Mouse (Mus musculus) limb, embryonic 11.5 days (tissue): Measurements from ENCODE around the gene Apln. TPM values are rescaled to one million over a fixed set of nuclear protein-coding genes. Genes with fewer than 3 reads are reported as not detected.

Experiments used
- ATAC-seq: fragments of 200-750 bp; cut with Nextera tagmentation; 2 replicates; pipeline ENCODE4 v1.8.0; 2017; ENCODE audit warnings: low read depth; ENCODE audit not compliant: insufficient number of reproducible peaks, low FRiP score, low TSS enrichment
- DNase-seq: peaks from one replicate; pipeline ENCODE4 v3.0.0-alpha.2; 2015; ENCODE audit warnings: low spot score
- H3K27ac ChIP-seq: fragments of 300-500 bp; sonication (generic); replicated peaks from 2 replicates; pipeline ENCODE4 v1.5.1; 2014; ENCODE audit warnings: low read depth, mild to moderate bottlenecking, low read length
- H3K27me3 ChIP-seq: fragments of 300-500 bp; sonication (generic); 2 replicates; pipeline ENCODE4 v1.6.1; 2014; ENCODE audit warnings: mild to moderate bottlenecking, low read length, mixed read lengths; ENCODE audit not compliant: control insufficient read depth, insufficient read depth
- H3K36me3 ChIP-seq: fragments of 300-500 bp; sonication (generic); 2 replicates; pipeline ENCODE4 v1.6.1; 2014; ENCODE audit warnings: mild to moderate bottlenecking, low read length, moderate library complexity, mixed read lengths; ENCODE audit not compliant: control insufficient read depth, insufficient read depth
- H3K4me1 ChIP-seq: fragments of 300-500 bp; sonication (generic); 2 replicates; pipeline ENCODE4 v1.6.1; 2014; ENCODE audit warnings: low read length, mixed read lengths; ENCODE audit not compliant: control insufficient read depth, insufficient read depth
- H3K4me2 ChIP-seq: fragments of 300-500 bp; sonication (generic); 2 replicates; pipeline ENCODE4 v1.6.1; 2014; ENCODE audit warnings: low read depth, mild to moderate bottlenecking, moderate library complexity; ENCODE audit not compliant: severe bottlenecking
- H3K4me3 ChIP-seq: fragments of 300-500 bp; sonication (generic); 2 replicates; pipeline ENCODE4 v1.5.1; 2014; ENCODE audit warnings: low read depth, low read length
- H3K9ac ChIP-seq: fragments of 300-500 bp; sonication (generic); 2 replicates; pipeline ENCODE4 v1.6.1; 2014; ENCODE audit warnings: mild to moderate bottlenecking, low read length
- H3K9me3 ChIP-seq: fragments of 300-500 bp; sonication (generic); 2 replicates; pipeline ENCODE4 v1.6.1; 2016; ENCODE audit warnings: low read length; ENCODE audit not compliant: control insufficient read depth
- WGBS: fragments of 180-500 bp; shearing (Covaris S2); extraction: QIAGEN DNeasy Blood & Tissue Kit; methylation state at CpG from one replicate; pipeline ENCODE4 v1.1.7; 2014; 5-methylcytosine and 5-hydroxymethylcytosine counted together
- polyA plus RNA-seq: library from polyadenylated mRNA; unstranded; fragments of >200 nt; fragmentation: Nextera tagmentation; extraction: Ambion mirVana; gene quantifications from 2 replicates; pipeline ENCODE4 v1.2.1, GENCODE M21; 2014

Gene Apln
- polyA plus RNA-seq, 1 experiment from 2014 or later = 3.3 TPM

DNA sequence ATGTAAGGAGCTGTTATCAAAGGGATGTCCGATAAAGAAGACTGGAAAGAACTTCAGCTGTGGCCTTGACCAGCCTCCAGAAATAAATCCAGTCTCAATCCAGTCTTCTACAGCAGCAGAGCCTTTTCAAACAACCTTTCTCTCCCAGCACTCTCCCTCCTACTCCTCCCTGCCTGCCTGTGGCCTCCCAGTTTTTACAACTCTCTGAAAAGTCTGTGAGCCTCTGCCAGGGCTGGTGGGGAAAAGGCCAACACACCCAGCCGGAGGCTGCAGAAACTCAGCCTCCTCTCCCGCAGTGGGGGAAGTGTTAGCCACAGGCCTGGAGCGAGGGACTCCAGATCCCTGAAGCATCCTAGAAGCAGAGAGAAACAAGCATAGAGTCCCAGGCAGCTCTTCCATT is 27.8 kb upstream of the Apln start:
- H3K9me3 ChIP-seq = no peaks in the 10 kb centered on the region
- H3K27ac ChIP-seq = no peak overlapping the region
- no peaks in the 10 kb centered on the region for H3K27me3 ChIP-seq
- DNase-seq (no peak), ATAC-seq (no peak)
- H3K4me2 ChIP-seq = no peak overlapping the region
- H3K9ac ChIP-seq = no peak overlapping the region
- 72% methylated on average over 4 of the region's 4 CpGs for WGBS
- H3K4me3 ChIP-seq = no peak overlapping the region
- no peaks in the 10 kb centered on the region for H3K36me3 ChIP-seq
- no peaks in the 10 kb centered on the region for H3K4me1 ChIP-seq

GRCm38 (mm10) chrX:48054186-48055015 is 19.7 kb upstream of the Apln start:
- Histone ChIP-seq H3K27me3 (no peaks in the 10 kb centered on the region), H3K4me3 (no peak overlapping the region; the same call in 1 of the 2 replicates), H3K9me3 (no peaks in the 10 kb centered on the region), H3K9ac (no peak overlapping the region; the same call in 1 of the 2 replicates), H3K4me2 (peak overlapping the region; percentile 35), H3K4me1 (no peaks in the 10 kb centered on the region), H3K27ac (no peak overlapping the region), H3K36me3 (no peaks in the 10 kb centered on the region)
- 32% methylated on average over 31 of the region's 31 CpGs for WGBS
- ATAC-seq (no peak), DNase-seq (peak; percentile 57)

GRCm38 (mm10) chrX:48053743-48054142 is 19.1 kb upstream of the Apln start:
- no peaks in the 10 kb centered on the region for H3K4me1 ChIP-seq
- peak overlapping the region; percentile 35; the same call in 1 of the 2 replicates for H3K4me2 ChIP-seq
- DNase-seq (peak; percentile 21), ATAC-seq (no peak)
- no peaks in the 10 kb centered on the region for H3K27me3 ChIP-seq
- H3K27ac ChIP-seq = no peak overlapping the region
- 43% methylated on average over 3 of the region's 3 CpGs for WGBS
- H3K9ac ChIP-seq = no peak overlapping the region
- no peak overlapping the region for H3K4me3 ChIP-seq
- no peaks in the 10 kb centered on the region for H3K36me3 ChIP-seq
- no peaks in the 10 kb centered on the region for H3K9me3 ChIP-seq

DNA sequence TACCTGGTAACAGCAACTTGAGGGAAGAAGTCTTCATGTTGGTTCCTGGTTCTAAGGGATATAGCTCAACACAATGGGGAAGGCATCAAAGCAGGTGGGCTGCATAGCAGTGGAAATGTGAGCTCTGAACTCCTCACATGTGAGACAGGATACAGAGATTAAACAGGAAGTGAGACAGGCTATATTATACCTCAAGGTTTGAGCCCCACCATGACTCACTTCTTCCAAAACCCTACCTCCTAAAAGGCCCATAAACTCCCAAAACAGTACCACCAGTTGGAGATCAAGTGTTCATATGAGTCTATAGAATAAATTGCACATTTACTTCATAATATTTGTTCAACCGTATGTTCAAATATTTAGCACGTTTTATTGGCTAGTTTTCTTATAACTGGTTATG is 11.7 kb upstream of the Apln start:
- ATAC-seq (no peak), DNase-seq (no peak)
- no peak overlapping the region for H3K27ac ChIP-seq
- no peak overlapping the region for H3K9ac ChIP-seq
- no peaks in the 10 kb centered on the region for H3K36me3 ChIP-seq
- H3K9me3 ChIP-seq = no peaks in the 10 kb centered on the region
- H3K27me3 ChIP-seq = no peaks in the 10 kb centered on the region
- 85% methylated on average over 2 of the region's 2 CpGs for WGBS
- no peaks in the 10 kb centered on the region for H3K4me1 ChIP-seq
- H3K4me3 ChIP-seq = no peak overlapping the region
- H3K4me2 ChIP-seq = no peak overlapping the region

- no peaks in the 10 kb centered on the region for H3K9me3 ChIP-seq
- H3K36me3 ChIP-seq = no peaks in the 10 kb centered on the region
- H3K27me3 ChIP-seq = no peaks in the 10 kb centered on the region
- DNase-seq (no peak), ATAC-seq (no peak)
- no peak overlapping the region for H3K4me2 ChIP-seq
- H3K9ac ChIP-seq = no peak overlapping the region
- H3K27ac ChIP-seq = no peak overlapping the region
- no peaks in the 10 kb centered on the region for H3K4me1 ChIP-seq
- WGBS = 100% methylated on average over 1 of the region's 1 CpGs
- H3K4me3 ChIP-seq = no peak overlapping the region
These were observed 9.6 kb upstream of the Apln start for GRCm38 (mm10) chrX:48044261-48044660.

- 68% methylated on average over 4 of the region's 4 CpGs for WGBS
- Histone ChIP-seq H3K27me3 (no peaks in the 10 kb centered on the region), H3K9me3 (no peaks in the 10 kb centered on the region), H3K4me2 (no peak overlapping the region), H3K4me3 (no peak overlapping the region), H3K27ac (no peak overlapping the region), H3K36me3 (no peaks in the 10 kb centered on the region), H3K4me1 (no peaks in the 10 kb centered on the region), H3K9ac (no peak overlapping the region)
- ATAC-seq (no peak), DNase-seq (no peak)
These were observed 8.1 kb upstream of the Apln start for GRCm38 (mm10) chrX:48042748-48043147.

GRCm38 (mm10) chrX:48040379-48040778 is 5.7 kb upstream of the Apln start:
- no peak overlapping the region for H3K4me2 ChIP-seq
- no peaks in the 10 kb centered on the region for H3K4me1 ChIP-seq
- ATAC-seq (no peak), DNase-seq (no peak)
- no peaks in the 10 kb centered on the region for H3K27me3 ChIP-seq
- no peak overlapping the region for H3K9ac ChIP-seq
- 72% methylated on average over 3 of the region's 3 CpGs for WGBS
- H3K36me3 ChIP-seq = no peaks in the 10 kb centered on the region
- no peak overlapping the region for H3K27ac ChIP-seq
- H3K9me3 ChIP-seq = no peaks in the 10 kb centered on the region
- no peak overlapping the region for H3K4me3 ChIP-seq

DNA sequence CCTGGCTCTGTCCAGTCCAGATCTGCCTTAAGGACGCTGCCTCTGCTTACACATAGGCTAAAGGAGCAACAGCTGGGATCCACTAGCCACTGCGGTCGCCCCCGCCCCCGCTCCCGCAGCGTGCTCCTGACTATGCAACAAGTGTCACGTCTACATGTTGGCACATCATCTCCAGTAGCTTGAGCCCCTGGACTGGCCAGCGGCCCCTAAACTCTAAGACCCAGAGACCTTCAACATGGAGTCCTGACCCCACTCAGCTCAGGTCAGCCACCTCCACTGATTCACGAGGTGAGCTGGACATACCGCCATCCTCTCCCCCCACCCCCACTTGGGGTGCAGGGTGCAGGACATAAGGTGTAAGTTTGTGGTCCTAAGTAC is 898 bp downstream of the Apln start:
- DNase-seq = no peak
- ATAC-seq = no peak
- H3K9me3 ChIP-seq = no peaks in the 10 kb centered on the region
- no peaks in the 10 kb centered on the region for H3K36me3 ChIP-seq
- no peaks in the 10 kb centered on the region for H3K27me3 ChIP-seq
- 28% methylated on average over 11 of the region's 11 CpGs for WGBS
- peak overlapping the region; percentile 46 for H3K4me3 ChIP-seq
- no peak overlapping the region for H3K27ac ChIP-seq
- H3K9ac ChIP-seq = peak overlapping the region; percentile 67; the same call in 1 of the 2 replicates
- peak overlapping the region; percentile 76 for H3K4me2 ChIP-seq
- no peaks in the 10 kb centered on the region for H3K4me1 ChIP-seq

GRCm38 (mm10) chrX:48033024-48033423 is 1.6 kb downstream of the Apln start:
- 83% methylated on average over 3 of the region's 3 CpGs for WGBS
- Histone ChIP-seq H3K36me3 (no peaks in the 10 kb centered on the region), H3K27me3 (no peaks in the 10 kb centered on the region), H3K9ac (no peak overlapping the region), H3K27ac (no peak overlapping the region), H3K4me2 (no peak overlapping the region), H3K4me1 (no peaks in the 10 kb centered on the region), H3K4me3 (no peak overlapping the region), H3K9me3 (no peaks in the 10 kb centered on the region)
- DNase-seq (no peak), ATAC-seq (no peak)
